Comparison of ENCODE assay signal across 27 mouse cellular contexts in the genomic region with DNA sequence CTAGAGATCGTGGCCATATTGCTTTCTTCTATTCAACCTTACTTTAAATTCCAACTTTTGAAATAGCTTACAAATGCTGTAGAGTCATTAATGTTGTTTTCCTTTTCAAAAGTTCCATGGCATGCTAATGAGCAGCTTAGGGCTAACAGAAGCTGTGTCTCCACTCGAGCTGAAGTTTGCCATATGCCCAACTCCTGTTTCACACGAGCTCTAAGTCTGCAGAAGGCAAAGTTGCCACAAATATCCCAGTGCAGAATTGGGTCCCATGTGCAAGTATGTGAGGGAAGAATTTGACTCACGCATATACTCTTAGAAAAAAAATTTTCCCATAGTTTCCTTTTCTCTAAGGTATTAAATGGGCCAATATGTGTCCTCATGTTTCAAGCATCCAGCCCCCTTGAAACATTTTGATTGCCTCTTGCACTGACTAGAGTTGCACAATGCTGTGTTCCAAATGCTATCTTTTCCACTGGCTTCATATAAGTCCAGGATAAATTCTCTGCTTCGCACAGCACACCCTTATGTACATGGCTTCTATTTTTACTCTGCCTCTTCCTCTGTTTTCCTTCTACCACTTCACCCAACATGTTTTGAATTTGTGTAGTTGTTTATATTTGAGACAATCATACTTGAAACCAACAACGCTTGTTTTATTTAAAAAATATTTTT.
DNase-seq lines count a peak whose midpoint lies in the region; TF ChIP-seq lines count a peak whose summit lies in the region.
"Had no signal": no experiment of that assay in that cellular context is flagged by ENCODE, and none has a peak within 500 bp of the region (broad histone marks: within the 10 kb centered on the region; RNA-seq: fewer than 3 reads in every experiment).

No protein-coding gene starts in this region.

- peak; percentile 67 for DNase-seq in heart, adult 11 months
- DNase-seq in heart, embryonic 10.5 days (ENCODE audit: low spot score) = no peak
- DNase-seq in layer of hippocampus, adult 9-11 months = peak; percentile 26
- DNase-seq in layer of hippocampus, postnatal 10 days (ENCODE audit: low spot score in 2 of 2) = no peak
- peak; percentile 29 for DNase-seq in brain, embryonic 14.5 days (ENCODE audit: low read depth)
- DNase-seq in urinary bladder, postnatal 10 days (ENCODE audit: low spot score) = no peak
- DNase-seq: adrenal gland, postnatal 25 days; B cell, adult 2 months; cerebellum, adult 2 months; cerebellum, postnatal 36 days; gastrocnemius, adult 2 months; gastrocnemius, postnatal 36 days; heart, adult 2 months; heart, postnatal 14 days; kidney, adult 9 months; kidney, postnatal 10 days; liver, embryonic 13.5 days; lung, adult 18-20 months; lung, postnatal 4 days had no signal

- H3K27me3 ChIP-seq in heart, embryonic 10.5 days (ENCODE audit: insufficient read depth, poor library complexity, severe bottlenecking) = peaks cover 4% of the 10 kb centered on the region; the same call in 1 of the 2 replicates
- H3K27me3 ChIP-seq: embryonic facial prominence, embryonic 12.5 days; forebrain, embryonic 13.5 days; heart, embryonic 13.5 days; liver, embryonic 13.5 days; megakaryocyte, embryonic 14.5 days had no signal

- H3K4me1 ChIP-seq in heart, embryonic 10.5 days = no peaks in the 10 kb centered on the region
- H3K4me1 ChIP-seq in embryonic fibroblast, embryonic 13.5 days (ENCODE audit: control insufficient read depth, insufficient read depth, low read length) = peaks cover 5% of the 10 kb centered on the region; the same call in 1 of the 2 replicates
- H3K4me1 ChIP-seq: forebrain, embryonic 13.5 days; liver, embryonic 13.5 days; megakaryocyte, embryonic 14.5 days had no signal

- TF ChIP-seq CTCF in brain, embryonic 14.5 days (IDR thresholded peaks at IDR 0.05; ENCODE audit: borderline replicate concordance, extremely low read depth, insufficient read depth, insufficient read length) = no peak
- no peak for TF ChIP-seq CTCF in embryonic fibroblast, embryonic 13.5 days (IDR thresholded peaks at IDR 0.05; ENCODE audit: borderline replicate concordance, insufficient read depth, low read length)

- no peak overlapping the region for H3K4me3 ChIP-seq in heart, embryonic 10.5 days
- no peak overlapping the region for H3K4me3 ChIP-seq in embryonic fibroblast, embryonic 13.5 days (ENCODE audit: insufficient read depth, low read length)
- H3K4me3 ChIP-seq: embryonic facial prominence, embryonic 12.5 days; forebrain, embryonic 13.5 days; gastrocnemius, adult 2 months; heart, adult 2 months; heart, embryonic 13.5 days; limb, embryonic 10.5 days; limb, embryonic 15.5 days; liver, embryonic 13.5 days; megakaryocyte, embryonic 14.5 days; midbrain, embryonic 12.5 days had no signal

- WGBS in heart, embryonic 10.5 days = 80% methylated on average over 6 of the region's 6 CpGs

- no peaks in the 10 kb centered on the region for H3K36me3 ChIP-seq in heart, embryonic 10.5 days
- H3K36me3 ChIP-seq: embryonic facial prominence, embryonic 12.5 days; heart, embryonic 13.5 days; limb, embryonic 10.5 days; limb, embryonic 15.5 days; liver, embryonic 13.5 days; midbrain, embryonic 12.5 days had no signal

- TF ChIP-seq POLR2A in brain, embryonic 14.5 days (IDR thresholded peaks at IDR 0.05; ENCODE audit: borderline replicate concordance, extremely low read depth, insufficient read depth, insufficient read length, poor library complexity, severe bottlenecking) = no peak
- TF ChIP-seq POLR2A in embryonic fibroblast, embryonic 13.5 days (IDR thresholded peaks at IDR 0.05; ENCODE audit: low read depth, low read length) = no peak

- no peak overlapping the region for H3K27ac ChIP-seq in heart, embryonic 10.5 days
- H3K27ac ChIP-seq in embryonic fibroblast, embryonic 13.5 days (ENCODE audit: insufficient read depth, low read length) = peak overlapping the region; percentile 23; the same call in 1 of the 2 replicates
- H3K27ac ChIP-seq: embryonic facial prominence, embryonic 12.5 days; forebrain, embryonic 13.5 days; gastrocnemius, adult 2 months; heart, adult 2 months; heart, embryonic 13.5 days; limb, embryonic 10.5 days; limb, embryonic 15.5 days; liver, embryonic 13.5 days; midbrain, embryonic 12.5 days had no signal

- H3K9me3 ChIP-seq in heart, embryonic 10.5 days = no peaks in the 10 kb centered on the region
- H3K9me3 ChIP-seq: embryonic facial prominence, embryonic 12.5 days; forebrain, embryonic 13.5 days; heart, embryonic 13.5 days; limb, embryonic 10.5 days; limb, embryonic 15.5 days; liver, embryonic 13.5 days; midbrain, embryonic 12.5 days had no signal

Comparison
In these comparisons a context has a peak if more than half of its experiments do, and no peak if none do; other contexts are left out.
1. DNase-seq: peak in heart, adult 11 months (single experiment), layer of hippocampus, adult 9-11 months (single experiment) and brain, embryonic 14.5 days (single experiment); none in heart, embryonic 10.5 days (single experiment), layer of hippocampus, postnatal 10 days (0 of 2) and urinary bladder, postnatal 10 days (single experiment).